Mouse (Mus musculus): ENCODE measurements around the gene Slc22a23.

Slc22a23 gene

DNA sequence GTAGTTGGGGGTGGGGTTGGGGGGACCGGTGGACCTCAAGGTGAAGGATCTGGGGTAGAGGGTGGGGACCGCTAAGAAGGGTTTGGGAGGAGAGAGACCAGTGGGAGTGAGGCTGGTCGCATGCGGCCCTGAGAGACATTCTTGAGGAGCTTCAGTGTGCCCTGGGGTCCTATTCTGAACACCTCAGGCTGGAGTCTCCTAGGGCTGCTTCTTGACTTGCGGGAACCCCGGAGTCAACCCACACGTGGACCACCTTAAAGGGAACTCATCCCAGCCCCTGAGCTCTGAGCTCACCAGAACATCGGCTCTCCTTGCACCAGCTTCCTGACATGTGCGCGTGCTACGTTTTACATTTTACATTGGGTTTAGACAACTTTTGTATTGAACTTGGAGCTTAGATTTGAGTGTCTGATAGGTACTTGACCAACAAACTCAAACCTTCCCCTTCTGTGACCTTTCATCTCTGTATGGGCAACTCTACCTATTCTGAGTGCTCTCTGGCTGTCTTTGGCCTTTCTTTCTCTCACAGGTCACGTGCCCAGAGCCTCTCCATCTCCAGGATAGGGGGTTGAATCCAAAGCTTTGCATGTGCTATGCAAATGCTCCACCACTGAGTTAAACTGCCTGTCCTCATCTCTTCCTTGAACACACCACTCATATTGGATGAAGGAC, 181.5 kb downstream of the Slc22a23 start:
- DNase-seq (ENCODE audit: low read depth, low spot score), result no peak

GRCm38 (mm10) chr13:34162491-34163303, 182.3 kb downstream of the Slc22a23 start, which contains the start of gene Psmg4:
Psmg4 (plus strand) TSS chr13:34162964.
- peak; percentile 95 for DNase-seq (ENCODE audit: low read depth, low spot score)

GRCm38 (mm10) chr13:34159926-34160325, 185.1 kb downstream of the Slc22a23 start:
- DNase-seq (ENCODE audit: low read depth, low spot score), result no peak

- no peak for DNase-seq (ENCODE audit: low read depth, low spot score)
These were observed 187.3 kb downstream of the Slc22a23 start for GRCm38 (mm10) chr13:34157596-34158157.

DNA sequence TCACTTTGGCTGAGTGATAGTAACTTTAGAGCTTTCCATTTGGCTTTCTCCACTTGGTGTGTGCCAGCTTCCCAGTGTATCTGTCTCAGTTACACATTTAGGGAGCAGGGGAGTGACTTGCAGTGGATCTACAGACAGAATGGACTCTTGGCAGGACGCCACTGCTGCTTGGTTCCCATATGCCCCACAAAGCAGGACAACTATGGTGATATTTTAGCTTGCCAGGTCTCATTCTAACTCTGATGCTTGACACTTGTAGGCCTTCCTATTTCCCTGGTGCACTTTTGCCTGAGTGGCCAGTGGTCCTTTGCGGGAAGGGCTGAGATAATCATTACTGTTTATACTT, 188.2 kb downstream of the Slc22a23 start:
- DNase-seq (ENCODE audit: low read depth, low spot score), result no peak

DNA sequence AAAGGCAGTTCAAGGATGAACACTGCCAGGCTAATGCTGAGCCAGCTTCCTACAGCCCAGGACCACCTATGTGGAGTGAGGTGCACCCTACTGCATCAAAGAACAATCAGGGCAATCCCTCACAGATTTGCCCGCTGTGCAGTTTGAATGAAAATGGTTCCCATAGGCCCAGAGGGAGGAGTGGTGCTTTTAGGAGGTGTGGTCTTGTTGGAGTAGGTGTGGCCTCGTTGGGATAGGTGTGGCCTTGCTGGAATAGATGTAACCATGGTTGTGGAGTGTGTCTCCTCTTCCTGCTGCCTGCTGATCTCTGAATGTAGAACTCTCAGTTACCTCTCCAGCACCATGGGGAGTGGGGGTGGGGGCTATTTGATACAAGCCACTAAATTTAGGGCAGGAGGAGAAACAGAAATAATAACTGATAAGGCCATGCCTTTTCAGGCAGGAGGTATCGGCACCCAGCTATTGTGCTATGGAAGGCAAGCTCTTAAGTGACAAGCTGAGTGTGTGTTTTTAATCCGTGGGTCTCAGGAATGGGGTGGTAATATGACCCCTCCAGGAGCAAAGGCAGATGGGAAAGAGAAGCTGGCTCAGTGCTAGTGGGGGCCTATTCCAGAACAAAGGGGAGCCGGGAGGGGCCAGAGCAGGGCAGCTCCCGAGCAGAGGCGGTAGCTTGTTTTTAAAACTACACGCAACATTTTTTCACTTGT, 188.7 kb downstream of the Slc22a23 start:
- peak; percentile 27 for DNase-seq (ENCODE audit: low read depth, low spot score)

DNA sequence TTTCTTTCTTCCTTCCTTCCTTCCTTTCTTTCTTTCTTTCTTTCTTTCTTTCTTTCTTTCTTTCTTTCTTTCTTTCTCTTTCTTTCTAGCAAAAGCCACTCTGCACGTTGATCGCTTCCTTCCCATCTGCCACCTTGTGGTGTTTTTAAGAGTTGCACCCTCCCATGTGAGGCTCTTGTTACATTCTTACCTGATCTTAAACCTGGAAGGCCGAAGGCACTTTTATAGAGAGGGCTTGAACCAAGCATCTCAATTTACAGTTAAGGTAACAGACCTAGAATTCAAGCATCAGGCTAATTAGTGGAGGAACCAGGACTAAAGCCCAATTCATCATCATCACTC, 190.1 kb downstream of the Slc22a23 start:
- peak; percentile 86 for DNase-seq (ENCODE audit: low read depth, low spot score)

DNA sequence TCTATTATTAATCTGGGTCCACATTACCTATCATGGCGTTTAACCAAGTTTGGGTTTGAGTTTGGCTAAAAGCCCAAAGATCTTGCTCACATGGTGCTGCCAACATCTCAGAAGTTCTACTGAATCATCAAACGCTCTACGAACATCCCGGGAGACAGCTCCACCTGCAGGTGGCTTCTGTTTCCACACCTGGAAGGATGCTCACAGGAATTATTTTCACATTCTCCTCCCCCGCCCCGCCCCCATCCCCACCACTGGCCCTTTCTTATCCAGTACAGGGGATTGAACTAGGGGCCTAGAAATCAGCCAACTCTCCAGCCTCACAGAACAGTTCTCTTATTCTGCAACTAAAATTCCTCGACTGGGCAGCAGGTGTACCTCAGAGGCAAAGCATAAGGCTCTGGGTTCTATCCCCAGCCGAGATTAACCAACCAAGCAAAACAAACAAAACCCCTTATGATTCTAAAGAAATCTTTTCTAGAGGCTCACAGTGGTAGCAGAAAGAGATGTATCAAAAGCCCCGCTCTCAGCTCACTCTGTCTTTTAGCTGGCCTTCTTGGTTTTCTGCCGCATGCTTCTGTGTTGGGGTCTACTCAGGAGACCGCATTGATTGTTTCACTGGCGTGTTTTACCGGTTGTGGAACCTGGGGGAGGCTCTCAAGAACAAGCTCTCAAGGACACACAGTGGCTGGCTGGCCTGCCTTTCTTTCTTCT, 190.6 kb downstream of the Slc22a23 start:
- peak; percentile 90 for DNase-seq (ENCODE audit: low read depth, low spot score)

DNA sequence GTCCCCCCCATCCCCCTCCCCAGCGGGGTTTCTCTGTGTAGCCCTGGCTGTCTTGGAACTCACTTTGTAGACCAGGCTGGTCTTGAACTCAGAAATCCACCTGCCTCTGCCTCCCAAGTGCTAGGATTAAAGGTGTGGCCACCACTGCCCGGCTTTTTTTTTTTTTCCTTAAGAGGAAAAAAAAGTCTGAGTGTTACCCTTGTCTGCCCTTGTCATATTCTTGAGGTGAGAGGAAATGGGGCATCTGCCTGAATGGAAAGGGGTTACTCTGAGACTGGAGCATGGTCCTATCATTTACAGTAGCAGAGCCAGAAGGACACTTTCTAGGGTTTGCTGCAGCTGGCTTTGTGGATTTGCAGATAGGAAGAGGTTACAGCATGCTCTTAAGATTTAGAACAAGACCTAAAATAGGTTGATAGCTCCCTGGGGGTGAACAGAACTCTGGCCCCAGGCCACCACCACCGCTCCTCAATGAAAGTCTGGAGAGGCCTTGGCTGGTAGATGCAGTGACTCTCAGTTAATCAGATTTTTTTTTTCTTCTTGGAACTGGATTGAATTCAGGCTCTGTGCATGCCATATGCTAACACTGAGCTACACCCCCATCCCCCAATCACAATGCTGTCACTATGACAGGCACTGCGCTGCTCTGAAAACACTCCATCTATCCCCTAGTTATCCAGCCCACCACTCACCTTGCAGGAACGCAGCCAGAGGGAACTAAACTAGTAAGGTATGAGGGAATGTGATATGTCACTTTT, 191.5 kb downstream of the Slc22a23 start:
- DNase-seq (ENCODE audit: low read depth, low spot score), result no peak

DNA sequence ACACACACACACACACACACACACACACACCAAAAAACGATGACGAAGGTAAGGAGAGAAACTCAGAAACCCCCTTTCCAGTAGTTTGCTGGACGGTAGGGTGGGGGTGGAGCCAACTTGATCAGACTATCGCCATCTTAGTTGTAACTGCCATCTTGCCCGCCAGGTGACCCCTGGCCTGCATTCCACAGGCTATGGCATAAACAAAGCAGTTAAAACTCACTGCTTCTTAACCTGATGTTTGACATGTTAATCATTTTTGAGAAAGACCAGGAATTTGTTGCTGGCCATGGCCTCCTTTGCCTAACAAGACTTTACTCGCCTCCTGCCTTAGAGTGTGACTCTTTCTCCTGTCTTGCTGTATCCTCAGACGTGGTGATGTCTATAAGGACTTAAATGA, 192.3 kb downstream of the Slc22a23 start:
- DNase-seq (ENCODE audit: low read depth, low spot score), result no peak

DNA sequence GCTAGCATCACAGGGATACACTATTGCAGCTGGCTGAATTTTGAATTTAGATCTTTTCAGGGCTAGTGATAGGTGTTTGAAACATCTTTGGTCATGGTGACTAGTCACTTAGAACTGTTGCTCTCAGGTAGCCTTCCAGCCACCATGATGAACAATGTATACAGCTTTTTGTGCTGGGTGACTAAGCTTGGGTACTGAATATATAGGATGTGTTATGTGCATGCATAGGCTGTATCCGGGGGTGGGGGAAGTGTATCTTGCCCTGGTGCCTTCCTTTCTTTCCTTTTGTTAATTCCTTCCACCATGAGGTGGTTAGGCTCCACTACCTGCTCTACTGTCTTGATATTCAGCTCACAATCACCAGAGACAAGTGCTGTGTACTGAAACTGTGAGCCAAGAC, 193.6 kb downstream of the Slc22a23 start:
- no peak for DNase-seq (ENCODE audit: low read depth, low spot score)

DNA sequence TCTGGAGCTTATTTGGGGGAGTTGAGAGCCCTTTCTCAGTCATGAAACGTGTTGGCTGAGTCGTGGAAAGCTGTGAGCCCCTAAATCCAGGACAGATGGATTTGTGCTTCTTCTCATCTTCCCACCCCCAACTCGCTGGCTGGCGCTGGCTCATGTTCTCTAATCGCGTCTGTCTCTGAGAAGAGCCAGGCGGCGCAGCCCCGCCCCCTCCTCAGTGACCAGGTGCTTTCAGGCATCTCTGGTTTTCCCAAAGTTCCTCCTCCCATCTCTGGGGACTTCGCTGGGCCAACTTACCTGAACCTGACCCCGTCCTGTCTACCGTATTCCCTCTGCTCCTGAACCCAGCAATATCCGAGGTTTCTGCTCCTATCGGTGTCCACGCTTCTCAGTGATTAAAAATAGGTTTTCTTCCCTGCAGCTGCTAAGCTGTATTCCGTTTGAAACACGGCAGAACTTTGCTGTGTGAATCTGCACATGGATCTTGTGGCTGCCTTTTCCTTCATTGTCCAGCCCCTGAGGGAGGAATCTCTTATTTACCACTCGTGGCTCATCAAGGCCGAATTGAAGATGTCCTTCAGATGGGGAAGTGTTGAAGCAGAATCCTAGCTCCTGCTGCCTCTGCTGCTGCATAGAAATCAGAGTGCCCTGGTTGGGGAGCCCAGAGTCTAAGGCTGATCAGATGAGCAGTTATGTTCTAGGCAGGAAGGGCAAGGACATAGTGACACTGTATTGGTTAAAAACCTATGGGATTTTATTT, 194.5 kb downstream of the Slc22a23 start:
- no peak for DNase-seq (ENCODE audit: low read depth, low spot score)

DNA sequence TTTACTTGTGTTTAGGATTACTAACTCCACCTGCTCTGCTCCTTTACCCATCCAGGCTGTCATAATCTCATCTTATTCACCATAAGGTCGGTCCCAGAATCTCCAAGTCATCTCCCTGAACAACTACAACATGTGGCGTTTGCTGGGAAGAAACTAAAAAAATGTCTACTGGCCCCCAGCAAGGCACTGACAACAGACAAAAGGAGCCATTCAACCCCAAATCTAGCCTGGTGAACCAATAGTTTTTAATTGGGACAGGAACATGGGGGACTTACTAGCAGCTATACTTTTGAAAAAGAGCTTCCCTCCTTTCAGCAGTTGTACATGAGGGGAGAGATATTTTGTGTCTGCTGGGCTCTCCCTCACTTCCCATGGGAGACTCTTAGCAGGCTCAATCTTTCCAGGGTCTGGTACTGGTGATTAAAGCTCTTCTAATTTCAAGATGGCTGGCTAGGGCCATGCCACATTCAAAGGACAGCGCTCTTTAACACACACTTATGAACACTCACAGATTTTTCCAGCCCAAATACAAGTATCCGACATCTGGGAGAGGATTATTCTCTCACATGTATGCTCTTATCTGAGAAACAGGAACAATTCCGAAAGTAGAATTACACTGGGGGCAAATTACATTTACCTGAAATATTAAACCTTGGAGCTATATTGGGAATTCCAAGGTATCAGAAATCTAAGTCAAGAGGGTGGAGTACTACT, 195.4 kb downstream of the Slc22a23 start:
- DNase-seq (ENCODE audit: low read depth, low spot score), result no peak

DNA sequence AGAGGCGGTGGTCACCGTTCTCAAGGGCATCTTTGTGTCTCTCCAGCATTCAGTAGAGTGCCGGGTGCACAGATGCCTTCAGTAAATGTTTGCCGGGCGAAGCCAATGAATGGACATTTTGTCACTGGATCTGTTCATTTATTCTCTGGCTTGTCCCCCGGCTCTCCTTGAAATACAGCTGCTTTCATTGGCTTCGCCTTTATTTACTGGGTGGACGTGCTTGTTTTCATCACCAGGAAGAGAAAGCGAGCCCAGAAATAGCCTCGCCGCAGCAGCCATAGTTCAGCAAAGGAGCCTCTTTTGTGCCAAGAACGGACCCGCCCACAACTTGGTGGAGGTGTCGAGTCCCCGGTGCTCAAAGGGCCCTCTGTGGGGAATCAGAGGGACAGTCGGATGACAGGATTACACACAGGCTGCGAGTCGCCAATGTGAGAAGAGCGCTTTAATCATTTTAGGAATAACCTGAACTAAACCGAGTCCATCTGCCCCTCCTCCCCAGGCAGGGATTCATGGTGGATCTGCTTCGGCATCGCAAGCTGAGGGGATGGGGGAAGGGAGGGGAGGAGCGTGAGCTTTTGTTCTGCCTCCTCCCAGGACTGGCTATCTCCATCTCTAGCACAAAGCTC, 196.1 kb downstream of the Slc22a23 start:
- peak; percentile 59 for DNase-seq (ENCODE audit: low read depth, low spot score)

DNA sequence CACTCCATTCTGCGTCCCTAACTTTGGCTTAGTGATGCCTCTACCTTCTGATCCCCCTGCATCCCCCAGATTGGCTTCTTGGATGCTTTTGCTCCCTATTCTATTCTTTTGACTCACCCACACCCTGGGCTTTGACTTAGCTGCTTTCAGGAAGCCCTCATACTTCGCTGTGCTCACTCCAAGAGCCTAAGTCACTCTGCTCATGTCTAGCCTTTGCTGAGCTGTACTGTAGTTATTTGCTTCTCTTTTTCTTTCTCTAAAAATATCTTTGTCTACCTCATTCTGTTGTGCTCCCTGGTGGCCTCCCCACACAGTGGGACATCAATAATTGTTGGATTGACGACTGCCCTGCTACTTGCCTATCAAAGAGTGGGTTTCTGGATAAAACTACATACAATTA, 196.8 kb downstream of the Slc22a23 start:
- DNase-seq (ENCODE audit: low read depth, low spot score), result no peak

- no peak for DNase-seq (ENCODE audit: low read depth, low spot score)
These were observed 198.1 kb downstream of the Slc22a23 start for GRCm38 (mm10) chr13:34146916-34147315.

GRCm38 (mm10) chr13:34143389-34143788, 201.6 kb downstream of the Slc22a23 start:
- no peak for DNase-seq (ENCODE audit: low read depth, low spot score)

DNA sequence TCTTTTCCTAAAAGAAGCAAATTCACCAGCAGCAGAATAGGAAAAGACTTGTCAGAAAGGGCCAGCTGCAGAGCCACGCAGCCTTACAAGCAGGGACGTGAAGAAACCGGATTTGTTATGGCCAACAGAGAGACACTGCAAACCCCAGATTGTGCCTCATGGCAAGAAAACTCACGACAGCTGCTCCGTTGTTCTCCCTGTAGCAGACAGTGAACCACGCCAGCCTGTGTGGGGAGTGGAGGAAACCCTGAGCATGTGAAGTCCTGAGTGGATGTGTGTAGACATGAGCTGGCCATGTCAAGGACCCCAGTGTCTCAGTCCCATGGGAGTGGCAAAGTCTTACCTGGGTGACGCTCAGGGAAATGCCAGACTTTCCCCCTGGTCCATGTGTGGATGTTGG, 208.4 kb downstream of the Slc22a23 start:
- no peak for DNase-seq (ENCODE audit: low read depth, low spot score)

DNA sequence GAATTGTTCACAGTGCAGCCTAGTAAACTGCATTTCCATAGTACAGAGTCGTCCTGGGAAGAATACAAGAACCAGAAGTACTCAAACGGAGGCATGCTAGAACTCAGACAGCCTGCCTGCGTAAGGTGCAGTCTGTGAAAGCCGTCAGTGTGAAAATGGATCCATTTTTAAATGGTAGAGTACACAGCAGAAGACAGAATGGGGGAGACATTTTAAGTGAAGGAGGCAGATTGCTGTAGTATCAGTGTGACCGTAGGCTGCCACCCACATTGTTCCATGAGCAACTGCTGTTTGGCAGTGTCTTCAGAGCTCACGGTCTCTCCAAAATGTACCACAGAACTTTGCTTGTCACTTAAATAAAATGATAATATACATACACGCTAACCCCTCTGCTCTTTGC, 210.7 kb downstream of the Slc22a23 start:
- no peak for DNase-seq (ENCODE audit: low read depth, low spot score)

Data from CD4-positive, CD25-positive, alpha-beta regulatory T cell, adult 2 months (primary cell).